In genomic region chr9:104804776-104805175, GRCm38 (mm10) we compare ENCODE assay signal across 15 mouse cellular contexts.
"Had no signal": no experiment of that assay in that cellular context is flagged by ENCODE, and none has a peak within 500 bp of the region (broad histone marks: within the 10 kb centered on the region; RNA-seq: fewer than 3 reads in every experiment).

No protein-coding gene starts in this region.

- DNase-seq: cerebellum, adult 9-11 months; cerebellum, postnatal 10 days; cerebellum, postnatal 14 days; cerebellum, postnatal 25 days; cerebellum, postnatal 36 days; embryo, embryonic 11 days; forebrain, postnatal 0 days; gastrocnemius, adult 2 months; gastrocnemius, postnatal 10 days; gastrocnemius, postnatal 14 days; gastrocnemius, postnatal 25 days; gastrocnemius, postnatal 36 days; heart, adult 11 months; heart, adult 18-20 months; heart, adult 2 months had no signal
